Mouse (Mus musculus): Measurements from ENCODE around the gene Mcm7. TPM values are rescaled to one million over a fixed set of nuclear protein-coding genes. Genes with fewer than 3 reads are reported as not detected.
"Not testable (repeated sequence)": the region's sequence is repeated elsewhere in the genome, so short reads cannot be mapped to it uniquely, and the experiment has no call there.

Gene Mcm7
- total RNA-seq (2014; rRNA removed) (41.6 and 43.0 TPM in 2 replicates), polyA plus RNA-seq (2015; fragmentation: Nextera tagmentation; extraction: Ambion mirVana) (58.8 and 63.3 TPM in 2 replicates)

DNA sequence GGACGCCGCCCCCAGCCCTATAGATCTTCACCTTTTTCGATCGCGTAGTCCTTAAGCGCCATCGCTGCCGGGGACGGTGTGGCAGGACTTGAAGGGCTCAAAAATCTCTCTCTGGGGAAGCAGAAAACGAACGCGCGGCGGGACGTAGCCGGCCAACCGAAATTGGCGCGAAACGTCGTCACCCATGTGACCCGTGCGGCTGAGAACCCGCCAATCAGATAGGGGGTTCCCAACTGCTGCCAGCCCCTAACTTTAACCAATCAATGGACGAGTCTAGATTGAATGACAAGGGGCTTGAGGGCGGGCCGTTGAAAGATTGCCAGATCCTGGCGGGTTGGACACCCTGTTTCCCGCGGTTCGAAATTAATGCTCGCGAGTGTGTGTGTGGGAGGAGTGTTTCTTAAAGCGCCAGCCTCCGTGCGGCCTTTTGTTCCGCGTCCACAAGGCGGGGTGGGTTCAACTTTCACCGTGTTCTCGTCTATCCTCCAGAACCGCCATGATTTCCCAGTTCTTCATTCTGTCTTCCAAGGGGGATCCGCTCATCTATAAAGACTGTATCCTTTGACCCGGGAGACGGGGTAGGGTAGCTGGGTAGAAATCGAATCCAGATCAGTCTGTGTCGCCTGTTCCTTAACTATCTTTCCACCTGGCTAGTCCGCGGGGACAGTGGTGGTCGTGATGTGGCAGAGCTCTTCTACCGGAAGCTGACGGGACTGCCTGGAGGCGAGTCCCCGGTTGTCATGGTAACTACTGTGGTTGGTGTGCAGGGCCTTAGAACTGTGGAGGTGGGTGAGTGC is at the start of gene Mcm7, which contains the start of gene Ap4m1:
Mcm7 (minus strand) TSS at position 728 of the 797 bp plus-strand sequence.
Ap4m1 (plus strand) TSS at position 308 of the 797 bp plus-strand sequence.
- Histone ChIP-seq H3K27me3 (ENCODE audit: insufficient read depth, low read length) (no peaks in the 10 kb centered on the region), H3K4me2 (ENCODE audit: low read depth, low read length) (peak within 1 kb of the TSS; percentile 96), H3K9me3 (ENCODE audit: low read length) (no peaks in the 10 kb centered on the region), H3K4me3 (ENCODE audit: low read length) (peak within 1 kb of the TSS; percentile 66), H3K27ac (peak within 1 kb of the TSS; percentile 91), H3K9ac (replicated peaks; ENCODE audit: low read length) (peak within 1 kb of the TSS; percentile 69), H3K4me1 (ENCODE audit: insufficient read depth, low read length) (0 out of 2 replicates have a peak, but pooled peaks cover 3% of the 10 kb centered on the region), H3K36me3 (ENCODE audit: insufficient read depth, low read length) (peaks cover 24% of the 10 kb centered on the region)
- under 1% methylated on average over 54 of the region's 54 CpGs for WGBS
- DNase-seq (ENCODE audit: low spot score) = peak; percentile 99
- peak; percentile 93 for ATAC-seq
- TF ChIP-seq CTCF (IDR thresholded peaks at IDR 0.05; ENCODE audit: low read depth) = peak; percentile 43; the same call in 1 of the 2 replicates

DNA sequence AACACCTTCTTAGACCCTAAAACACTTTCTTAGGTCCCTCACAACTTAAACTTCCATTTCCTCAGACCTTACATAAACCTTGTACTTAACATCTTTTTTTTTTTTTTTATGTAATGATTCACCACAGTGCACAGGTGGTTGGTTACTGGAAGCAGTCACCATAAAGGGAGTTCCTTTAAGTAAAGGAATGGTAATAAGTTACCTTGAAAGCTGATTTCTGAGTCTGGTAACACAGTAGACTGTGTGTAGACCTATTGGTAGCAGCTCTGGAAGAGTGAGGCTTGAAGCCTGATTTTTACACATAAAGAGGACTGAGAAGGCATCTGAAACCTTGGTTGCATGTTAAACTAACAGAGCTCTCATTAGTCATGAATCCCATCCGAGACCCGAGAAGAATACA is 47.6 kb upstream of the Mcm7 start:
- no peaks in the 10 kb centered on the region for H3K9me3 ChIP-seq (ENCODE audit: low read length)
- TF ChIP-seq CTCF (IDR thresholded peaks at IDR 0.05; ENCODE audit: low read depth) = no peak
- 77% methylated on average over 2 of the region's 2 CpGs for WGBS
- no peaks in the 10 kb centered on the region for H3K27me3 ChIP-seq (ENCODE audit: insufficient read depth, low read length)
- no peak overlapping the region for H3K9ac ChIP-seq (replicated peaks; ENCODE audit: low read length)
- H3K4me1 ChIP-seq (ENCODE audit: insufficient read depth, low read length) = no peaks in the 10 kb centered on the region
- H3K4me2 ChIP-seq (ENCODE audit: low read depth, low read length) = no peak overlapping the region
- DNase-seq (ENCODE audit: low spot score) = no peak
- H3K27ac ChIP-seq = no peak overlapping the region
- ATAC-seq = no peak
- H3K36me3 ChIP-seq (ENCODE audit: insufficient read depth, low read length) = no peaks in the 10 kb centered on the region
- no peak overlapping the region for H3K4me3 ChIP-seq (ENCODE audit: low read length)

DNA sequence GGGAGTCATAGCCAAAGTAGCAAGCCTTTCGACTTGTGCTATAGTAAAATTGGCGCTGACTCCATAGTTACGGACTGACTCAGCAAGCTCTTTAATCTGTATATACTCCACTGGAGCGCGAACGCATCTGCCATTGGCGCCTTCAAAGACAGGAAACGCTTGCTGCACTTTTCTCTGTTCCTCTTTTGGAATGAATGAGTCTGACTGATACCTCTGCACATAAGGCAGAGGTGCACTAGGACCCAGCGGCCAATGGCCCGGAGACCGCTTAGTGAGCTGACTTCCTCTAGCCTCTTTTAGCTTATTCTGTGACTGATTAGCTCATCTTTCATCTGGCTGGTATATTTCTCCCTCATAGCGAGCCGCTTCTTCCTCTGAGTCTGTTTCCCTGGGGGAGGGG is 44.4 kb upstream of the Mcm7 start:
- not testable (repeated sequence) for ATAC-seq
- 96% methylated on average over 13 of the region's 13 CpGs for WGBS

DNA sequence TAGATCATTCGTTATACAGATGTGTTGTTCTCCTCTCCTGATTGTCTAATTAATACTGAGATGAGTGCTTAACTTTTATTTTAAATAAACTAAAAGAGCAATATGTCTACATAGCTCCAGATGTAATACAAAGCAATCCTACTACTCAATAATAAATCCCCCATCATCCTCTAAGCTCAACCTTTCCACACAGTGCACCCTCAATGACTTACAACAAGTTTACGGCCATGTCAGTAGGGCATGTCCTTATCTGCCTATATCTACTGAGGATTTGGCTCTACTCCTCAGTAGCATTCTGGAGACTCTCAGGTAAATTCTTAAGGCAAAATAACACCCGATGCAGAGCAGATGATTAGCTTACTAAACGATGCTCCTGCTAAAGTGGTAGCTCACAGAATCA is 35.7 kb upstream of the Mcm7 start:
- TF ChIP-seq CTCF (IDR thresholded peaks at IDR 0.05; ENCODE audit: low read depth) = no peak
- ATAC-seq = no peak
- 83% methylated on average over 4 of the region's 4 CpGs for WGBS

More for the DNA sequence above, 44.4 kb upstream of the Mcm7 start:
- not testable (repeated sequence) for H3K9ac ChIP-seq (replicated peaks; ENCODE audit: low read length); H3K9me3 ChIP-seq (ENCODE audit: low read length); H3K4me3 ChIP-seq (ENCODE audit: low read length); DNase-seq (ENCODE audit: low spot score); H3K4me2 ChIP-seq (ENCODE audit: low read depth, low read length); H3K27ac ChIP-seq; H3K4me1 ChIP-seq (ENCODE audit: insufficient read depth, low read length); H3K36me3 ChIP-seq (ENCODE audit: insufficient read depth, low read length); H3K27me3 ChIP-seq (ENCODE audit: insufficient read depth, low read length)

DNA sequence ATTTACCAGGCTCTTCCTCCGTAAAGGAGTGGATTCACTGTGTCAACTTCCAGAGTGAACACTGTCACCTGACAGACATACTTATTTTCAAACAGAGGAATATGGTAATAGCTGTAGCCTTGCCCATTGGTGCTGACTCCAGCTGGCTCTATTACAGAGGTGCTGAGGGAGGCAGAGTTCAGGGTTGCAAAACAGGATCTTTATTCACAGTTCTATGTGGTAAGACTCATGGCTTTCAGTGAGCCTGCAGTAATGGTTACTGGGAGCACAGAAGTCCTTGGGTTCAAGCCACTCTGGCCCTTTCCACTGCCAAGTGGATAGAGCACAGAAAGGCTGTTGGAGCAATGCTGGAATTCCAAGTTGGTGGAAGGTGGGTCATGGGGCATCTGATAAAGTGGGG is 35.0 kb upstream of the Mcm7 start:
- Histone ChIP-seq H3K4me3 (ENCODE audit: low read length) (no peak overlapping the region), H3K27me3 (ENCODE audit: insufficient read depth, low read length) (no peaks in the 10 kb centered on the region), H3K9me3 (ENCODE audit: low read length) (no peaks in the 10 kb centered on the region), H3K4me2 (ENCODE audit: low read depth, low read length) (no peak overlapping the region), H3K27ac (no peak overlapping the region), H3K9ac (replicated peaks; ENCODE audit: low read length) (no peak overlapping the region), H3K4me1 (ENCODE audit: insufficient read depth, low read length) (no peaks in the 10 kb centered on the region), H3K36me3 (ENCODE audit: insufficient read depth, low read length) (no peaks in the 10 kb centered on the region)
- no peak for DNase-seq (ENCODE audit: low spot score)
- no peak for TF ChIP-seq CTCF (IDR thresholded peaks at IDR 0.05; ENCODE audit: low read depth)
- no peak for ATAC-seq
- 96% methylated on average over 1 of the region's 1 CpGs for WGBS

More for the DNA sequence above, 35.7 kb upstream of the Mcm7 start:
- H3K27ac ChIP-seq = no peak overlapping the region
- DNase-seq (ENCODE audit: low spot score) = no peak
- H3K4me2 ChIP-seq (ENCODE audit: low read depth, low read length) = no peak overlapping the region
- H3K9ac ChIP-seq (replicated peaks; ENCODE audit: low read length) = no peak overlapping the region
- no peaks in the 10 kb centered on the region for H3K9me3 ChIP-seq (ENCODE audit: low read length)
- H3K4me1 ChIP-seq (ENCODE audit: insufficient read depth, low read length) = no peaks in the 10 kb centered on the region
- H3K27me3 ChIP-seq (ENCODE audit: insufficient read depth, low read length) = no peaks in the 10 kb centered on the region
- H3K4me3 ChIP-seq (ENCODE audit: low read length) = no peak overlapping the region
- H3K36me3 ChIP-seq (ENCODE audit: insufficient read depth, low read length) = no peaks in the 10 kb centered on the region

DNA sequence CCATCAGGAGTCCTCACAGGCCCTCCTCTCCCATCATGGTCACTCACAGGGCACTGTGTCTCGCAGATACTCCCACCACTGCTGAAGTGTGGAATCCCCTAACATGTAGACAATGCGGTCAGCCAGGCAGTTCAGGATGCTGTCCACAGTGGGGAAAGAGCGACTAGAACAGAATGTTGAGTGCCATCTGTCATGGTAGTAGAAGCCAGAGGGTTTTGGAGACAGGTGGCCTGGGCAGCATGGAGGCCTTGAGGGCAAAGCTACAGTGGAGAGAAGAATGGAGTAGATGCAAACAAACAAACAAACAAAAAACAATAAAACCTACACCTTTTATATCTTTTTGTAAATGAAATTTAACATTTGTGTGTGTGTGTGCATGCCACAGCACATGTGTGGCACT is 29.9 kb upstream of the Mcm7 start:
- no peak for ATAC-seq
- no peak for TF ChIP-seq CTCF (IDR thresholded peaks at IDR 0.05; ENCODE audit: low read depth)
- Histone ChIP-seq H3K4me3 (ENCODE audit: low read length) (no peak overlapping the region), H3K27ac (no peak overlapping the region), H3K36me3 (ENCODE audit: insufficient read depth, low read length) (no peaks in the 10 kb centered on the region), H3K4me2 (ENCODE audit: low read depth, low read length) (no peak overlapping the region), H3K27me3 (ENCODE audit: insufficient read depth, low read length) (no peaks in the 10 kb centered on the region), H3K4me1 (ENCODE audit: insufficient read depth, low read length) (no peaks in the 10 kb centered on the region), H3K9ac (replicated peaks; ENCODE audit: low read length) (no peak overlapping the region), H3K9me3 (ENCODE audit: low read length) (no peaks in the 10 kb centered on the region)
- WGBS = 81% methylated on average over 3 of the region's 3 CpGs
- DNase-seq (ENCODE audit: low spot score) = no peak

DNA sequence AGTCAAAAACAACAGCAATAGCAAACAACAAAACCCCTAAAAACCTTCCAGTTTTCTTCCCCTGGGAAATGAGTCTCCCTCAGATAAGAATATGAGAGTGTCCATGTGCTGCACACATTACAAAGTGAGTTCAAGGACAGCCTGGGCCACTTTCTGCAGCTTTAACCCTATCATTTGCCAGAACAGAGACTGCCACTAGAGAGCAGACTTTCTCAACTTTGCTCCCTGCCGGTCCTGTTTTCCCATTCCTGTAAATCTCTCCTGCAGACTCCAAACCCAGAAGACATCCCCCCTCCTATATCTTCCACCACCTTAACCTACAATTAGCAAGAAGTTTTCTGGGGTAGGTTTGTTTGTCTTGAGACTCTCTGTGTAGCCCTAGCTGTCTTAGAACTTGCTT is 27.4 kb upstream of the Mcm7 start:
- no peaks in the 10 kb centered on the region for H3K27me3 ChIP-seq (ENCODE audit: insufficient read depth, low read length)
- H3K4me2 ChIP-seq (ENCODE audit: low read depth, low read length) = no peak overlapping the region
- peak; percentile 49 for DNase-seq (ENCODE audit: low spot score)
- H3K4me3 ChIP-seq (ENCODE audit: low read length) = no peak overlapping the region
- ATAC-seq = no peak
- peak; percentile 60 for TF ChIP-seq CTCF (IDR thresholded peaks at IDR 0.05; ENCODE audit: low read depth)
- H3K9me3 ChIP-seq (ENCODE audit: low read length) = no peaks in the 10 kb centered on the region
- no peak overlapping the region for H3K9ac ChIP-seq (replicated peaks; ENCODE audit: low read length)
- no peaks in the 10 kb centered on the region for H3K4me1 ChIP-seq (ENCODE audit: insufficient read depth, low read length)
- H3K36me3 ChIP-seq (ENCODE audit: insufficient read depth, low read length) = no peaks in the 10 kb centered on the region
- WGBS = 4% methylated on average over 1 of the region's 1 CpGs
- H3K27ac ChIP-seq = no peak overlapping the region
